Mouse (Mus musculus): ENCODE measurements around the gene Rassf4. TPM values are rescaled to one million over a fixed set of nuclear protein-coding genes. Genes with fewer than 3 reads are reported as not detected.

Gene Rassf4
- polyA plus RNA-seq, 1 experiment from 2014 or later, result 10.1 TPM

- H3K4me2 ChIP-seq, result peak within 1 kb of the TSS; percentile 40
- H3K4me3 ChIP-seq (replicated peaks), result peak within 1 kb of the TSS; percentile 30
- no peaks in the 10 kb centered on the region for H3K27me3 ChIP-seq (replicated peaks)
- peaks cover 13% of the 10 kb centered on the region for H3K4me1 ChIP-seq
- 10% methylated on average over 6 of the region's 6 CpGs for WGBS
- peak within 1 kb of the TSS; percentile 72 for H3K27ac ChIP-seq
- H3K9ac ChIP-seq, result no peak within 1 kb of the TSS
- ATAC-seq (ENCODE audit: insufficient read depth, low FRiP score, low read depth), result peak; percentile 92
- no peaks in the 10 kb centered on the region for H3K9me3 ChIP-seq
- H3K36me3 ChIP-seq, result no peaks in the 10 kb centered on the region
These were observed 23.3 kb downstream of the Rassf4 start, which contains the start of gene Depp1 for GRCm38 (mm10) chr6:116650406-116650805. Gene Depp1 (plus strand): TSS chr6:116650609.

- Histone ChIP-seq H3K27ac (peak overlapping the region; percentile 72), H3K9me3 (no peaks in the 10 kb centered on the region), H3K9ac (no peak overlapping the region), H3K4me1 (peaks cover 13% of the 10 kb centered on the region), H3K36me3 (no peaks in the 10 kb centered on the region), H3K4me2 (no peak overlapping the region), H3K27me3 (replicated peaks) (no peaks in the 10 kb centered on the region), H3K4me3 (replicated peaks) (no peak overlapping the region)
- no peak for ATAC-seq (ENCODE audit: insufficient read depth, low FRiP score, low read depth)
- WGBS, result 65% methylated on average over 7 of the region's 7 CpGs
These were observed 23.9 kb downstream of the Rassf4 start for GRCm38 (mm10) chr6:116649811-116650210.

- H3K9ac ChIP-seq, result no peak overlapping the region
- WGBS, result 77% methylated on average over 12 of the region's 12 CpGs
These were observed 26.0 kb downstream of the Rassf4 start for GRCm38 (mm10) chr6:116647763-116648162.

GRCm38 (mm10) chr6:116644335-116644734 is 29.4 kb downstream of the Rassf4 start:
- H3K9me3 ChIP-seq, result no peaks in the 10 kb centered on the region
- no peaks in the 10 kb centered on the region for H3K36me3 ChIP-seq
- WGBS, result 60% methylated on average over 3 of the region's 3 CpGs
- H3K9ac ChIP-seq, result no peak overlapping the region
- no peaks in the 10 kb centered on the region for H3K4me1 ChIP-seq
- H3K4me3 ChIP-seq (replicated peaks), result no peak overlapping the region
- ATAC-seq (ENCODE audit: insufficient read depth, low FRiP score, low read depth), result peak; percentile 53; the same call in 1 of the 2 replicates
- H3K4me2 ChIP-seq, result no peak overlapping the region
- H3K27me3 ChIP-seq (replicated peaks), result no peaks in the 10 kb centered on the region
- 0 out of 2 replicates have a peak overlapping the region, but pooled peaks have one; percentile 12 for H3K27ac ChIP-seq

More at GRCm38 (mm10) chr6:116647763-116648162, 26.0 kb downstream of the Rassf4 start:
- Histone ChIP-seq H3K4me3 (replicated peaks) (no peak overlapping the region), H3K27me3 (replicated peaks) (no peaks in the 10 kb centered on the region), H3K27ac (no peak overlapping the region), H3K36me3 (no peaks in the 10 kb centered on the region), H3K9me3 (no peaks in the 10 kb centered on the region), H3K4me2 (no peak overlapping the region), H3K4me1 (peaks cover 13% of the 10 kb centered on the region)
- ATAC-seq (ENCODE audit: insufficient read depth, low FRiP score, low read depth), result no peak

GRCm38 (mm10) chr6:116643881-116644280 is 29.9 kb downstream of the Rassf4 start:
- no peaks in the 10 kb centered on the region for H3K36me3 ChIP-seq
- H3K4me2 ChIP-seq, result no peak overlapping the region
- H3K9ac ChIP-seq, result no peak overlapping the region
- H3K4me3 ChIP-seq (replicated peaks), result no peak overlapping the region
- 59% methylated on average over 4 of the region's 4 CpGs for WGBS
- H3K27me3 ChIP-seq (replicated peaks), result no peaks in the 10 kb centered on the region
- no peaks in the 10 kb centered on the region for H3K4me1 ChIP-seq
- no peak overlapping the region for H3K27ac ChIP-seq
- H3K9me3 ChIP-seq, result no peaks in the 10 kb centered on the region
- ATAC-seq (ENCODE audit: insufficient read depth, low FRiP score, low read depth), result no peak

- Histone ChIP-seq H3K36me3 (no peaks in the 10 kb centered on the region), H3K9ac (no peak overlapping the region), H3K4me1 (no peaks in the 10 kb centered on the region), H3K4me2 (no peak overlapping the region), H3K27me3 (replicated peaks) (no peaks in the 10 kb centered on the region), H3K9me3 (no peaks in the 10 kb centered on the region), H3K4me3 (replicated peaks) (no peak overlapping the region), H3K27ac (no peak overlapping the region)
- ATAC-seq (ENCODE audit: insufficient read depth, low FRiP score, low read depth), result no peak
- 85% methylated on average over 11 of the region's 11 CpGs for WGBS
These were observed 30.8 kb downstream of the Rassf4 start for GRCm38 (mm10) chr6:116642942-116643341.

- no peaks in the 10 kb centered on the region for H3K27me3 ChIP-seq (replicated peaks)
- no peak overlapping the region for H3K27ac ChIP-seq
- no peaks in the 10 kb centered on the region for H3K9me3 ChIP-seq
- no peak overlapping the region for H3K9ac ChIP-seq
- WGBS, result 55% methylated on average over 2 of the region's 2 CpGs
- no peak for ATAC-seq (ENCODE audit: insufficient read depth, low FRiP score, low read depth)
- no peaks in the 10 kb centered on the region for H3K36me3 ChIP-seq
- peaks cover 15% of the 10 kb centered on the region for H3K4me1 ChIP-seq
- H3K4me2 ChIP-seq, result no peak overlapping the region
- no peak overlapping the region for H3K4me3 ChIP-seq (replicated peaks)
These were observed 34.1 kb downstream of the Rassf4 start for GRCm38 (mm10) chr6:116639663-116640062.

GRCm38 (mm10) chr6:116638871-116639270 is 34.9 kb downstream of the Rassf4 start:
- no peaks in the 10 kb centered on the region for H3K36me3 ChIP-seq
- H3K27me3 ChIP-seq (replicated peaks), result no peaks in the 10 kb centered on the region
- peaks cover 17% of the 10 kb centered on the region for H3K4me1 ChIP-seq
- ATAC-seq (ENCODE audit: insufficient read depth, low FRiP score, low read depth), result no peak
- no peak overlapping the region for H3K4me3 ChIP-seq (replicated peaks)
- H3K27ac ChIP-seq, result no peak overlapping the region
- WGBS, result 89% methylated on average over 2 of the region's 2 CpGs
- no peaks in the 10 kb centered on the region for H3K9me3 ChIP-seq
- no peak overlapping the region for H3K9ac ChIP-seq
- no peak overlapping the region for H3K4me2 ChIP-seq

GRCm38 (mm10) chr6:116637496-116637895 is 36.3 kb downstream of the Rassf4 start:
- no peak overlapping the region for H3K4me3 ChIP-seq (replicated peaks)
- ATAC-seq (ENCODE audit: insufficient read depth, low FRiP score, low read depth), result no peak
- peaks cover 17% of the 10 kb centered on the region for H3K4me1 ChIP-seq
- H3K9ac ChIP-seq, result no peak overlapping the region
- no peaks in the 10 kb centered on the region for H3K27me3 ChIP-seq (replicated peaks)
- H3K36me3 ChIP-seq, result no peaks in the 10 kb centered on the region
- no peaks in the 10 kb centered on the region for H3K9me3 ChIP-seq
- no peak overlapping the region for H3K4me2 ChIP-seq
- WGBS, result 85% methylated on average over 5 of the region's 5 CpGs
- no peak overlapping the region for H3K27ac ChIP-seq

- ATAC-seq (ENCODE audit: insufficient read depth, low FRiP score, low read depth), result no peak
- no peak overlapping the region for H3K4me2 ChIP-seq
- no peaks in the 10 kb centered on the region for H3K36me3 ChIP-seq
- H3K9ac ChIP-seq, result no peak overlapping the region
- H3K4me3 ChIP-seq (replicated peaks), result no peak overlapping the region
- no peak overlapping the region for H3K27ac ChIP-seq
- H3K9me3 ChIP-seq, result no peaks in the 10 kb centered on the region
- no peaks in the 10 kb centered on the region for H3K27me3 ChIP-seq (replicated peaks)
- peaks cover 17% of the 10 kb centered on the region for H3K4me1 ChIP-seq
- 72% methylated on average over 9 of the region's 9 CpGs for WGBS
These were observed 37.0 kb downstream of the Rassf4 start for GRCm38 (mm10) chr6:116636581-116637235.

- peaks cover 17% of the 10 kb centered on the region for H3K4me1 ChIP-seq
- H3K9me3 ChIP-seq, result no peaks in the 10 kb centered on the region
- no peaks in the 10 kb centered on the region for H3K36me3 ChIP-seq
- H3K27me3 ChIP-seq (replicated peaks), result no peaks in the 10 kb centered on the region
- no peak overlapping the region for H3K9ac ChIP-seq
- H3K4me3 ChIP-seq (replicated peaks), result no peak overlapping the region
- 35% methylated on average over 10 of the region's 10 CpGs for WGBS
- H3K4me2 ChIP-seq, result no peak overlapping the region
- peak; percentile 96 for ATAC-seq (ENCODE audit: insufficient read depth, low FRiP score, low read depth)
- peak overlapping the region; percentile 80 for H3K27ac ChIP-seq
These were observed 38.2 kb downstream of the Rassf4 start for GRCm38 (mm10) chr6:116635251-116636180.
